Mouse (Mus musculus): ENCODE results near the gene Rpl13.

GRCm38 (mm10) chr8:123145279-123145678 is 43.1 kb downstream of the Rpl13 start:
- peak; percentile 73 for TF ChIP-seq CTCF (IDR thresholded peaks at IDR 0.05; ENCODE audit: low read depth)
- no peak for TF ChIP-seq EP300 (optimal IDR thresholded peaks at IDR 0.05)
